Mouse (Mus musculus): ENCODE results near the gene Wdr93. TPM values are rescaled to one million over a fixed set of nuclear protein-coding genes. Genes with fewer than 3 reads are reported as not detected.

The Wdr93 gene
- polyA plus RNA-seq, 1 experiment from 2014 or later = 1.6 TPM

GRCm38 (mm10) chr7:79761124-79761876 lies 18.3 kb downstream of the Wdr93 start:
- WGBS = 53% methylated on average over 5 of the region's 5 CpGs
- no peak for ATAC-seq
- no peak overlapping the region for H3K27ac ChIP-seq (ENCODE audit: low read length)

GRCm38 (mm10) chr7:79762106-79762505 lies 19.1 kb downstream of the Wdr93 start:
- TF ChIP-seq EP300 (IDR thresholded peaks at IDR 0.05) (no peak), CTCF (IDR thresholded peaks at IDR 0.05) (no peak)
- 63% methylated on average over 8 of the region's 8 CpGs for WGBS
- Histone ChIP-seq H3K4me1 (ENCODE audit: insufficient read depth, low read depth, low read length) (no peaks in the 10 kb centered on the region; the same call in 1 of the 2 replicates), H3K9me3 (ENCODE audit: low read length) (no peaks in the 10 kb centered on the region), H3K36me3 (ENCODE audit: insufficient read depth, low read length) (no peaks in the 10 kb centered on the region), H3K27me3 (replicated peaks; ENCODE audit: insufficient read depth, low read length) (no peaks in the 10 kb centered on the region), H3K4me3 (ENCODE audit: low read depth, low read length) (no peak overlapping the region), H3K9ac (replicated peaks; ENCODE audit: low read depth) (no peak overlapping the region), H3K27ac (ENCODE audit: low read length) (no peak overlapping the region), H3K4me2 (replicated peaks; ENCODE audit: low read depth, low read length) (no peak overlapping the region)
- ATAC-seq = no peak
- no peak for DNase-seq (ENCODE audit: low spot score)

More at GRCm38 (mm10) chr7:79761124-79761876, 18.3 kb downstream of the Wdr93 start:
- Histone ChIP-seq H3K4me1 (ENCODE audit: insufficient read depth, low read depth, low read length) (no peaks in the 10 kb centered on the region; the same call in 1 of the 2 replicates), H3K9me3 (ENCODE audit: low read length) (no peaks in the 10 kb centered on the region), H3K27me3 (replicated peaks; ENCODE audit: insufficient read depth, low read length) (no peaks in the 10 kb centered on the region), H3K9ac (replicated peaks; ENCODE audit: low read depth) (no peak overlapping the region), H3K4me3 (ENCODE audit: low read depth, low read length) (no peak overlapping the region), H3K36me3 (ENCODE audit: insufficient read depth, low read length) (no peaks in the 10 kb centered on the region), H3K4me2 (replicated peaks; ENCODE audit: low read depth, low read length) (no peak overlapping the region)
- TF ChIP-seq CTCF (IDR thresholded peaks at IDR 0.05) (no peak), EP300 (IDR thresholded peaks at IDR 0.05) (no peak)
- no peak for DNase-seq (ENCODE audit: low spot score)

GRCm38 (mm10) chr7:79765991-79766390 lies 23.0 kb downstream of the Wdr93 start:
- Histone ChIP-seq H3K27me3 (replicated peaks; ENCODE audit: insufficient read depth, low read length) (no peaks in the 10 kb centered on the region), H3K9me3 (ENCODE audit: low read length) (no peaks in the 10 kb centered on the region), H3K4me1 (ENCODE audit: insufficient read depth, low read depth, low read length) (no peaks in the 10 kb centered on the region), H3K4me2 (replicated peaks; ENCODE audit: low read depth, low read length) (no peak overlapping the region), H3K9ac (replicated peaks; ENCODE audit: low read depth) (no peak overlapping the region), H3K27ac (ENCODE audit: low read length) (no peak overlapping the region), H3K36me3 (ENCODE audit: insufficient read depth, low read length) (no peaks in the 10 kb centered on the region), H3K4me3 (ENCODE audit: low read depth, low read length) (no peak overlapping the region)
- no peak for DNase-seq (ENCODE audit: low spot score)
- peak; percentile 31 for TF ChIP-seq CTCF (IDR thresholded peaks at IDR 0.05)
- TF ChIP-seq EP300 (IDR thresholded peaks at IDR 0.05) = no peak
- no peak for ATAC-seq
- WGBS = 38% methylated on average over 1 of the region's 1 CpGs

GRCm38 (mm10) chr7:79769664-79770063 lies 26.7 kb downstream of the Wdr93 start:
- TF ChIP-seq EP300 (IDR thresholded peaks at IDR 0.05) (no peak), CTCF (IDR thresholded peaks at IDR 0.05) (no peak)
- DNase-seq (ENCODE audit: low spot score) (no peak), ATAC-seq (no peak)
- 67% methylated on average over 3 of the region's 3 CpGs for WGBS
- Histone ChIP-seq H3K27ac (ENCODE audit: low read length) (no peak overlapping the region), H3K4me2 (replicated peaks; ENCODE audit: low read depth, low read length) (no peak overlapping the region), H3K27me3 (replicated peaks; ENCODE audit: insufficient read depth, low read length) (no peaks in the 10 kb centered on the region), H3K9me3 (ENCODE audit: low read length) (no peaks in the 10 kb centered on the region), H3K4me1 (ENCODE audit: insufficient read depth, low read depth, low read length) (no peaks in the 10 kb centered on the region), H3K36me3 (ENCODE audit: insufficient read depth, low read length) (no peaks in the 10 kb centered on the region), H3K4me3 (ENCODE audit: low read depth, low read length) (no peak overlapping the region), H3K9ac (replicated peaks; ENCODE audit: low read depth) (no peak overlapping the region)

GRCm38 (mm10) chr7:79771561-79772512 lies 28.9 kb downstream of the Wdr93 start:
- no peaks in the 10 kb centered on the region for H3K27me3 ChIP-seq (replicated peaks; ENCODE audit: insufficient read depth, low read length)
- H3K27ac ChIP-seq (ENCODE audit: low read length) = no peak overlapping the region
- no peak overlapping the region for H3K4me3 ChIP-seq (ENCODE audit: low read depth, low read length)
- H3K9me3 ChIP-seq (ENCODE audit: low read length) = no peaks in the 10 kb centered on the region
- ATAC-seq (no peak), DNase-seq (ENCODE audit: low spot score) (no peak)
- H3K4me2 ChIP-seq (replicated peaks; ENCODE audit: low read depth, low read length) = no peak overlapping the region
- no peaks in the 10 kb centered on the region for H3K4me1 ChIP-seq (ENCODE audit: insufficient read depth, low read depth, low read length)
- H3K36me3 ChIP-seq (ENCODE audit: insufficient read depth, low read length) = no peaks in the 10 kb centered on the region
- H3K9ac ChIP-seq (replicated peaks; ENCODE audit: low read depth) = no peak overlapping the region
- TF ChIP-seq EP300 (IDR thresholded peaks at IDR 0.05) (no peak), CTCF (IDR thresholded peaks at IDR 0.05) (no peak)
- 50% methylated on average over 15 of the region's 15 CpGs for WGBS

Data from lung, postnatal 0 days (tissue).